Mouse (Mus musculus): Measurements from ENCODE around the gene Rdh16f2. TPM values are rescaled to one million over a fixed set of nuclear protein-coding genes. Genes with fewer than 3 reads are reported as not detected.
"Not testable (repeated sequence)": the region's sequence is repeated elsewhere in the genome, so short reads cannot be mapped to it uniquely, and the experiment has no call there.

Gene Rdh16f2
- 0.24 and 0.39 TPM in 2 replicates for polyA plus RNA-seq (2015; fragmentation: Nextera tagmentation; extraction: Ambion mirVana)

DNA sequence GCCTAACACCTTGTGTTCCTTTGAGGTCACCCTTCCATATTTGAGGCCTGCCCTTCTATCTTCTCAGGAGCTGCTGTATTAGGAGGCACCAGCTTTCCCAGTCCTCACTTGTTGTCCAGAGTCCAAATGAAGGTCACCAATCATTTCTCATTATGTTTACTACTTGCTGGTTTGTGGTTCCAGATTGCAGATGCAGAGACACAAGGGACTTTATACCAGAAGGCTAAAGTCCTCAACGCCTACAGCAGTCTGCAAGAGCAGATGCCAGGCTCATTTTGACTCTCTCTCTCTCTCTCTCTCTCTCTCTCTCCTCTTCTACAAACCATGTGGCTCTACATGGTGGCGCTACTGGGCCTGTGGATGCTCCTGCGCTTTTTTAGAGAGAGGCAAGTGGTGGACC, at the start of gene Rdh16f2:
Rdh16f2 (plus strand) TSS at position 243 of the 400 bp plus-strand sequence.
- Histone ChIP-seq H3K4me3 (ENCODE audit: low read depth, low read length) (no peak within 1 kb of the TSS), H3K36me3 (ENCODE audit: control insufficient read depth, insufficient read depth) (no peaks in the 10 kb centered on the region), H3K4me1 (replicated peaks; ENCODE audit: control insufficient read depth, insufficient read depth, low read length) (no peaks in the 10 kb centered on the region), H3K27ac (ENCODE audit: low read depth, low read length) (no peak within 1 kb of the TSS), H3K27me3 (replicated peaks; ENCODE audit: control insufficient read depth, insufficient read depth, low read length) (no peaks in the 10 kb centered on the region), H3K9me3 (ENCODE audit: control insufficient read depth) (no peaks in the 10 kb centered on the region), H3K9ac (ENCODE audit: low read depth, low read length) (no peak within 1 kb of the TSS), H3K4me2 (replicated peaks; ENCODE audit: low read depth) (no peak within 1 kb of the TSS)
- 79% methylated on average over 3 of the region's 3 CpGs for WGBS
- TF ChIP-seq CTCF (IDR thresholded peaks at IDR 0.05; ENCODE audit: low read depth), result no peak
- peak; percentile 33; the same call in 1 of the 2 replicates for ATAC-seq

- not testable (repeated sequence) for H3K27me3 ChIP-seq (replicated peaks; ENCODE audit: control insufficient read depth, insufficient read depth, low read length); H3K36me3 ChIP-seq (ENCODE audit: control insufficient read depth, insufficient read depth); H3K9me3 ChIP-seq (ENCODE audit: control insufficient read depth); H3K4me1 ChIP-seq (replicated peaks; ENCODE audit: control insufficient read depth, insufficient read depth, low read length); H3K9ac ChIP-seq (ENCODE audit: low read depth, low read length); H3K4me2 ChIP-seq (replicated peaks; ENCODE audit: low read depth); H3K4me3 ChIP-seq (ENCODE audit: low read depth, low read length); H3K27ac ChIP-seq (ENCODE audit: low read depth, low read length); ATAC-seq
- WGBS, result 52% methylated on average over 4 of the region's 4 CpGs
Observed at GRCm38 (mm10) chr10:127817268-127817910, 48.9 kb upstream of the Rdh16f2 start.

GRCm38 (mm10) chr10:127821806-127822205, 44.5 kb upstream of the Rdh16f2 start:
- not testable (repeated sequence) for H3K4me3 ChIP-seq (ENCODE audit: low read depth, low read length); H3K36me3 ChIP-seq (ENCODE audit: control insufficient read depth, insufficient read depth); H3K4me1 ChIP-seq (replicated peaks; ENCODE audit: control insufficient read depth, insufficient read depth, low read length); ATAC-seq; H3K4me2 ChIP-seq (replicated peaks; ENCODE audit: low read depth); H3K9me3 ChIP-seq (ENCODE audit: control insufficient read depth); H3K9ac ChIP-seq (ENCODE audit: low read depth, low read length); H3K27ac ChIP-seq (ENCODE audit: low read depth, low read length); H3K27me3 ChIP-seq (replicated peaks; ENCODE audit: control insufficient read depth, insufficient read depth, low read length)
- WGBS, result 90% methylated on average over 2 of the region's 2 CpGs

DNA sequence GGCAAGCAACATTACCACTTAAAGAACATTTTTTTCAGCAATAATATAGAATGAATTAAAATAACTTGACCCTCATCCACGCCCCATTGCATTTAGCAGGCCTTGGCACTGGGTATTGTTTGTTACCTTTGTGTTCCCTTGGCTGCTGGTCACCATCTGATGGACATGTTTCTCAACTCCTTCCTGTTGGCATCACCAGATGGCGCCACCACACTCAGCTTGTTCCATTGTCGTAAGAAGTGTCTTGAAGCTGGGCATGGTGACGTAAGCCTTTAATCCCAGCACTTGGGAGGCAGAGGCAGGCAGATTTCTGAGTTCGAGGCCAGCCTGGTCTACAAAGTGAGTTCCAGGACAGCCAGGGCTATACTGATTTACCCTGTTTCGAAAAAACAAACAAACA, 40.9 kb upstream of the Rdh16f2 start:
- no peak overlapping the region for H3K27ac ChIP-seq (ENCODE audit: low read depth, low read length)
- no peak overlapping the region for H3K4me3 ChIP-seq (ENCODE audit: low read depth, low read length)
- H3K9me3 ChIP-seq (ENCODE audit: control insufficient read depth), result no peaks in the 10 kb centered on the region
- H3K9ac ChIP-seq (ENCODE audit: low read depth, low read length), result no peak overlapping the region
- WGBS, result 88% methylated on average over 6 of the region's 6 CpGs
- H3K4me2 ChIP-seq (replicated peaks; ENCODE audit: low read depth), result no peak overlapping the region
- H3K4me1 ChIP-seq (replicated peaks; ENCODE audit: control insufficient read depth, insufficient read depth, low read length), result no peaks in the 10 kb centered on the region
- H3K27me3 ChIP-seq (replicated peaks; ENCODE audit: control insufficient read depth, insufficient read depth, low read length), result no peaks in the 10 kb centered on the region
- no peak for ATAC-seq
- H3K36me3 ChIP-seq (ENCODE audit: control insufficient read depth, insufficient read depth), result no peaks in the 10 kb centered on the region
- TF ChIP-seq CTCF (IDR thresholded peaks at IDR 0.05; ENCODE audit: low read depth), result peak; percentile 77

- Histone ChIP-seq H3K27ac (ENCODE audit: low read depth, low read length) (no peak overlapping the region), H3K4me1 (replicated peaks; ENCODE audit: control insufficient read depth, insufficient read depth, low read length) (no peaks in the 10 kb centered on the region), H3K4me2 (replicated peaks; ENCODE audit: low read depth) (no peak overlapping the region), H3K36me3 (ENCODE audit: control insufficient read depth, insufficient read depth) (no peaks in the 10 kb centered on the region), H3K9me3 (ENCODE audit: control insufficient read depth) (no peaks in the 10 kb centered on the region), H3K9ac (ENCODE audit: low read depth, low read length) (no peak overlapping the region), H3K27me3 (replicated peaks; ENCODE audit: control insufficient read depth, insufficient read depth, low read length) (no peaks in the 10 kb centered on the region), H3K4me3 (ENCODE audit: low read depth, low read length) (no peak overlapping the region)
- WGBS, result 92% methylated on average over 3 of the region's 3 CpGs
- ATAC-seq, result no peak
- no peak for TF ChIP-seq CTCF (IDR thresholded peaks at IDR 0.05; ENCODE audit: low read depth)
Observed at GRCm38 (mm10) chr10:127829121-127829520, 37.2 kb upstream of the Rdh16f2 start.

DNA sequence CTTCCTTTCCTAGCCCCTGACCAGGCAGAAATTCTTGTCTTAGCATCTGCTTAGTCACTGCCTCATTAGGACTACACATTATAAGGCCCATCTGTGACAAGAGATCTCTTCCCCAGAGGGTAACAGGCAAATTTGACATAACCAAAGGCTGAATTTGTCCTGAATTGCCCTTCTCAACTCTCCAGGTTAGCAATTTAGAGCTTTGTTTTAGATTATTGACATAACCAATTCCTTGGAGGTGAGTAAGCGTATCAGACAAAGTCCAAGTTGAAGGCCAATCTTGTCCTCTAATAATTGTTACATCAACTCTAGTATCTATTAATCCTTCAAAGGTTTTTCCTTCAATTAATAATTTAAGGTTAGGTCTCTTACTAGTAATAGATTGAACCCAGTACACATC, 32.1 kb upstream of the Rdh16f2 start:
- H3K9me3 ChIP-seq (ENCODE audit: control insufficient read depth); H3K9ac ChIP-seq (ENCODE audit: low read depth, low read length); H3K4me1 ChIP-seq (replicated peaks; ENCODE audit: control insufficient read depth, insufficient read depth, low read length); H3K27ac ChIP-seq (ENCODE audit: low read depth, low read length); ATAC-seq; H3K36me3 ChIP-seq (ENCODE audit: control insufficient read depth, insufficient read depth); H3K4me3 ChIP-seq (ENCODE audit: low read depth, low read length); H3K27me3 ChIP-seq (replicated peaks; ENCODE audit: control insufficient read depth, insufficient read depth, low read length); H3K4me2 ChIP-seq (replicated peaks; ENCODE audit: low read depth): not testable (repeated sequence)
- WGBS, result 76% methylated on average over 1 of the region's 1 CpGs

DNA sequence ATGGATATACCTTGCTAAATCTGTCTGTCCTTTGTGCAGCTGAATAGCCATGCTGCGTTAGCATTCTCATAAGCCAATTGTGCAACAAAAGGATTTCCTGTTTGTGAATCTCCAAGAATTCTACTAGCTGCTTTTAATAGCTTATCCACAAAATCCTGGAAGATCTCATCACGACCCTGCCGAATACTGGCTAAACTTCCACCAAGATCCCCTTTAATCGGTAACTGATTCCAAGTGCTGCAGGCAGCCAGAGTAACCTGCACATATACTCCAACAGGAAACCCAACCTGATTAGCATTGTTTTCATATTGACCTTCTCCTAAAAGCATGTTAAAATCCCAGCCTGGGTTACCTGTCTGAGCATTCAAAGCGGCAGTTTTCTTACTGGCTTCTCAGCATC, 31.0 kb upstream of the Rdh16f2 start:
- Histone ChIP-seq H3K4me3 (ENCODE audit: low read depth, low read length) (no peak overlapping the region), H3K4me2 (replicated peaks; ENCODE audit: low read depth) (no peak overlapping the region), H3K36me3 (ENCODE audit: control insufficient read depth, insufficient read depth) (no peaks in the 10 kb centered on the region), H3K9me3 (ENCODE audit: control insufficient read depth) (no peaks in the 10 kb centered on the region), H3K27me3 (replicated peaks; ENCODE audit: control insufficient read depth, insufficient read depth, low read length) (no peaks in the 10 kb centered on the region), H3K27ac (ENCODE audit: low read depth, low read length) (no peak overlapping the region), H3K9ac (ENCODE audit: low read depth, low read length) (no peak overlapping the region), H3K4me1 (replicated peaks; ENCODE audit: control insufficient read depth, insufficient read depth, low read length) (no peaks in the 10 kb centered on the region)
- TF ChIP-seq CTCF (IDR thresholded peaks at IDR 0.05; ENCODE audit: low read depth), result no peak
- WGBS, result 70% methylated on average over 5 of the region's 5 CpGs
- no peak for ATAC-seq

- H3K9ac ChIP-seq (ENCODE audit: low read depth, low read length); H3K27ac ChIP-seq (ENCODE audit: low read depth, low read length); H3K9me3 ChIP-seq (ENCODE audit: control insufficient read depth); H3K36me3 ChIP-seq (ENCODE audit: control insufficient read depth, insufficient read depth); ATAC-seq; H3K27me3 ChIP-seq (replicated peaks; ENCODE audit: control insufficient read depth, insufficient read depth, low read length); H3K4me3 ChIP-seq (ENCODE audit: low read depth, low read length); H3K4me1 ChIP-seq (replicated peaks; ENCODE audit: control insufficient read depth, insufficient read depth, low read length); H3K4me2 ChIP-seq (replicated peaks; ENCODE audit: low read depth): not testable (repeated sequence)
- WGBS, result 92% methylated on average over 5 of the region's 5 CpGs
Observed at GRCm38 (mm10) chr10:127837793-127838192, 28.5 kb upstream of the Rdh16f2 start.
